Mouse (Mus musculus) heart, embryonic 11.5 days (tissue): ENCODE measurements around the gene Cdc42ep2. TPM values are rescaled to one million over a fixed set of nuclear protein-coding genes. Genes with fewer than 3 reads are reported as not detected.

ENCODE experiments used
- ATAC-seq: fragments of 200-750 bp; cut with Nextera tagmentation; replicated peaks from 2 replicates; pipeline ENCODE4 v1.8.0; 2017; ENCODE audit warnings: moderate library complexity; ENCODE audit not compliant: insufficient number of reproducible peaks, low FRiP score, low TSS enrichment
- H3K27ac ChIP-seq: fragments of 300-500 bp; sonication (generic); 2 replicates; pipeline ENCODE4 v1.5.1; 2014; ENCODE audit warnings: mild to moderate bottlenecking, low read depth, low read length
- H3K27me3 ChIP-seq: fragments of 300-500 bp; sonication (generic); 2 replicates; pipeline ENCODE4 v1.6.1; 2014; ENCODE audit warnings: mild to moderate bottlenecking, low read length, mixed read lengths; ENCODE audit not compliant: control insufficient read depth, insufficient read depth
- H3K36me3 ChIP-seq: fragments of 300-500 bp; sonication (generic); 2 replicates; pipeline ENCODE4 v1.6.1; 2014; ENCODE audit warnings: mild to moderate bottlenecking, low read length, moderate library complexity, mixed read lengths; ENCODE audit not compliant: control insufficient read depth, insufficient read depth
- H3K4me1 ChIP-seq: fragments of 300-500 bp; sonication (generic); 2 replicates; pipeline ENCODE4 v1.6.1; 2014; ENCODE audit warnings: low read length; ENCODE audit not compliant: control insufficient read depth, insufficient read depth
- H3K4me2 ChIP-seq: fragments of 300-500 bp; sonication (generic); 2 replicates; pipeline ENCODE4 v1.6.1; 2014; ENCODE audit warnings: mild to moderate bottlenecking, moderate library complexity
- H3K4me3 ChIP-seq: fragments of 300-500 bp; sonication (generic); 2 replicates; pipeline ENCODE4 v1.5.1; 2014; ENCODE audit warnings: low read depth, low read length
- H3K9ac ChIP-seq: fragments of 300-500 bp; sonication (generic); 2 replicates; pipeline ENCODE4 v1.6.1; 2014; ENCODE audit warnings: mild to moderate bottlenecking, low read depth, low read length, moderate library complexity
- H3K9me3 ChIP-seq: fragments of 300-500 bp; sonication (generic); replicated peaks from 2 replicates; pipeline ENCODE4 v1.6.1; 2016; ENCODE audit warnings: low read length; ENCODE audit not compliant: control insufficient read depth
- WGBS: fragments of 180-500 bp; shearing (Covaris S2); extraction: QIAGEN DNeasy Blood & Tissue Kit; methylation state at CpG from one replicate; pipeline ENCODE4 v1.1.7; 2014; ENCODE audit not compliant: insufficient replicate concordance; 5-methylcytosine and 5-hydroxymethylcytosine counted together
- polyA plus RNA-seq: library from polyadenylated mRNA; unstranded; fragments of >200 nt; fragmentation: Nextera tagmentation; extraction: Ambion mirVana; gene quantifications from 2 replicates; pipeline ENCODE4 v1.2.1, GENCODE M21; 2014

The Cdc42ep2 gene
- polyA plus RNA-seq, 1 experiment from 2014 or later = 6.3 TPM

GRCm38 (mm10) chr19:5957371-5957770 is 32.8 kb upstream of the Cdc42ep2 start:
- Histone ChIP-seq H3K27ac (no peak overlapping the region), H3K9ac (no peak overlapping the region), H3K36me3 (peaks cover 7% of the 10 kb centered on the region), H3K4me1 (peaks cover 21% of the 10 kb centered on the region), H3K4me2 (no peak overlapping the region), H3K27me3 (no peaks in the 10 kb centered on the region), H3K4me3 (no peak overlapping the region), H3K9me3 (no peaks in the 10 kb centered on the region)
- ATAC-seq = no peak
- WGBS = 92% methylated on average over 5 of the region's 5 CpGs

- Histone ChIP-seq H3K27me3 (no peaks in the 10 kb centered on the region), H3K36me3 (peaks cover 7% of the 10 kb centered on the region), H3K4me1 (peaks cover 23% of the 10 kb centered on the region), H3K4me2 (no peak overlapping the region), H3K4me3 (no peak overlapping the region), H3K9ac (no peak overlapping the region), H3K9me3 (no peaks in the 10 kb centered on the region), H3K27ac (no peak overlapping the region)
- WGBS = 19% methylated on average over 3 of the region's 3 CpGs
- ATAC-seq = no peak
Observed at GRCm38 (mm10) chr19:5956685-5957084, 32.1 kb upstream of the Cdc42ep2 start.

DNA sequence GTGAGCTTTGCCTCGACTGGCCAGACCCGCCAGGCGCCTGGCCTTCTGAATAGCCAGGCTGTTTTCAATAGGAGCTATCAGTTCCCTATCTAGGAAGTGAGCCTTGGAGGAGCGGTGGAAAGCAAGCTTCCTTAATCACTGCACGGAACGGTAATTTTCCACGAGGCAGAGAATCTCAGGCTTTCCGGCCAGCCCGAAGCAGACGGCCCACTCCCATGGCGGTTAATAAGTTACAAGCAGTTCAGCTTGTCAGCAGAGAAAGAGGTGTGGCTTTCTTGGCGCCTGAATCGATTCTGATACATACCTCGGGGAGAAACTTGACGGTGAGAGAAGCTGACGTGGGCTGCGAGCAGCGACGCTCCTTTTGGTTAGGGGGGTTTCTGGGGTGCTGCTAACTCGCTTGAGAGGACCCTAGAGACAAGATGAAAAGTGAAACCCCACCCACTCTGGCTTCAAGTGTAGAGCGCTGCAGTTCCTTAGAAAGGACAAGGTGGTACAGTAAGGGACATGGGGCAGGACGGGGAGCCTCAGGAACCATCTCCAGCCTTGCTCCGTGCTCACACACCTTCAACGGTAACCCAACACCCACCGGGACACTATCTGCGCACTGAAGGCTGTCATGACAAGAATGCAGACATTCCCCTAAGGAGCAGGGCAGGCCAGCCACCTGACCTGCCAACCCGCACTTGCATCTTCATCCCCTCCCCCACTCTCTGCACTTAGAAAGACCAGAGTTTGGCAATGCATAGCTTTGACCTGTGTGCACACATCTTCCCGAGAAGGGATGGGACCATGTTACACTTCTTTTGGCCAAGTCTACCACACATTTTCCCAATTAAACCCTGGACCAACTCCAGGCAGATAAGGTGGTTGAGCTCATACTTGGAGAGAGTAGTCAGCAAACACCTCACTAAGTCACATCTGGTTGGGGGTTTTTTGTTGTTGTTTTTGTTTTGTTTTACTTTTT is 31.4 kb upstream of the Cdc42ep2 start:
- H3K27me3 ChIP-seq = no peaks in the 10 kb centered on the region
- no peaks in the 10 kb centered on the region for H3K9me3 ChIP-seq
- ATAC-seq = no peak
- WGBS = 52% methylated on average over 28 of the region's 28 CpGs
- no peak overlapping the region for H3K4me3 ChIP-seq
- peaks cover 7% of the 10 kb centered on the region for H3K36me3 ChIP-seq
- peak overlapping the region; percentile 17; the same call in 1 of the 2 replicates for H3K4me2 ChIP-seq
- H3K9ac ChIP-seq = no peak overlapping the region
- H3K4me1 ChIP-seq = peaks cover 28% of the 10 kb centered on the region
- peak overlapping the region; percentile 54 for H3K27ac ChIP-seq

GRCm38 (mm10) chr19:5954936-5955335 is 30.3 kb upstream of the Cdc42ep2 start:
- WGBS = 92% methylated on average over 10 of the region's 10 CpGs
- Histone ChIP-seq H3K36me3 (peaks cover 11% of the 10 kb centered on the region), H3K9ac (no peak overlapping the region), H3K4me1 (peaks cover 28% of the 10 kb centered on the region), H3K4me2 (no peak overlapping the region), H3K4me3 (no peak overlapping the region), H3K9me3 (no peaks in the 10 kb centered on the region), H3K27me3 (no peaks in the 10 kb centered on the region), H3K27ac (no peak overlapping the region; the same call in 1 of the 2 replicates)
- ATAC-seq = no peak

DNA sequence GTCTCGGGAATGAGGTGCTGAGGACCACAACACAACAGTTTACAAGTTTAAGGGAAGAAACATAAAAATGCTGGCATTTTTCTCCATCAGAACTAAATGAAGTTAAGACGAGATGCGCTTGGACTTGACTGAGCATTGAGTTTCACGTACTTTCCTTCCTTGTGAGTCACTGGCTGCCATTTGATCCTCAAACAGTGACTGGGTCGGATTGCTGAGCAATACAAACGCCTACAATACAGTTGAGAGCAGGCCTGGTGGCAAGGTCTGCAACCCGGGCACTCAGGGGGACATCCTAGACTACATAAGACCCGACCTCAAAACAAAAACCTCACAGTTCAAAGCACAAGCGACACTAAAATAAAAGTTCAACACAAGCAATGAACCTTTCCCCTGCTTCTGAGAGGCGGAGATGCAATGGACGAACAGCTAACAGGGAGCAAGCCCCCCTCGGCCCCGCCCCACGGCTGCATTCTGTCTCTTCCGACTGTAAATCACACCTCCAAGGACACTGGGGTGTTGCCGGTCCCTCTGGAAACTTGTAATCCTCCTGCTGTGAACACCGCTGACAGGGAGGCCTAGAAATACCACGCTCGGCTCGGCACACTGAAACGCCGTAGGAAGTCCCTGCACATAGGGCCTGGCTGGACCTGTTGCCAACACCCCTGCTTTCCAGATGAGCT is 29.6 kb upstream of the Cdc42ep2 start:
- H3K9ac ChIP-seq = no peak overlapping the region
- peaks cover 28% of the 10 kb centered on the region for H3K4me1 ChIP-seq
- no peak for ATAC-seq
- no peak overlapping the region for H3K27ac ChIP-seq
- no peaks in the 10 kb centered on the region for H3K27me3 ChIP-seq
- H3K4me2 ChIP-seq = no peak overlapping the region
- WGBS = 77% methylated on average over 22 of the region's 22 CpGs
- H3K36me3 ChIP-seq = peaks cover 11% of the 10 kb centered on the region
- no peak overlapping the region for H3K4me3 ChIP-seq
- no peaks in the 10 kb centered on the region for H3K9me3 ChIP-seq

- whole genome bisulfite sequencing = 75% methylated on average over 19 of the region's 19 CpGs
- peaks cover 28% of the 10 kb centered on the region for H3K4me1 ChIP-seq
- H3K9ac ChIP-seq = no peak overlapping the region
- no peaks in the 10 kb centered on the region for H3K27me3 ChIP-seq
- H3K36me3 ChIP-seq = peaks cover 8% of the 10 kb centered on the region
- ATAC-seq = no peak
- peak overlapping the region; percentile 86 for H3K27ac ChIP-seq
- H3K4me2 ChIP-seq = 0 out of 2 replicates have a peak overlapping the region, but pooled peaks have one; percentile 29
- H3K9me3 ChIP-seq = no peaks in the 10 kb centered on the region
- H3K4me3 ChIP-seq = no peak overlapping the region
Observed at GRCm38 (mm10) chr19:5953201-5953770, 28.7 kb upstream of the Cdc42ep2 start.

- Histone ChIP-seq H3K9ac (no peak overlapping the region), H3K4me1 (peaks cover 28% of the 10 kb centered on the region), H3K36me3 (peaks cover 18% of the 10 kb centered on the region), H3K27ac (peak overlapping the region; percentile 86), H3K27me3 (no peaks in the 10 kb centered on the region), H3K9me3 (no peaks in the 10 kb centered on the region), H3K4me2 (peak overlapping the region; percentile 29), H3K4me3 (no peak overlapping the region)
- peak; percentile 40; the same call in 1 of the 2 replicates for ATAC-seq
- WGBS = 47% methylated on average over 13 of the region's 13 CpGs
Observed at GRCm38 (mm10) chr19:5952071-5952691, 27.6 kb upstream of the Cdc42ep2 start.

DNA sequence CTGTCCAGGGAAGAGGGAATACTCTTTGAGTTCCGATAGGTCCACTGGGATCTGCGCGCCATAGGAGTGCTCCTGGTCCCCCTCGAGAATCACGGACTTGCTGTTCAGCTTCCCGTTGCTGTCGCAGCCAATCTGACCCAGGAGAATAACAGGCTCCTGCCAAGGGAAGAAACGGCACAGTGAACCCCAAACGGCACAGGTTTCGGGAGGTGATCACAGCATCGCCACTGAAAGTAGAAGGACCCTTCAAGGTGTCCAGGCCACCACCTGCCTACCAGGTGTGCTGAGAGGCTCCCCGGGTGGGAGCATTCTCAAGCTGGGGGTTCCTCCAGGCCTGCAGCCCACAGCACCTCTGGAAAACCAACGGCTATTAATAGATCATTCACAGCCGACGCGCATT is 27.0 kb upstream of the Cdc42ep2 start:
- ATAC-seq = no peak
- no peak overlapping the region for H3K9ac ChIP-seq
- peaks cover 18% of the 10 kb centered on the region for H3K36me3 ChIP-seq
- WGBS = 70% methylated on average over 16 of the region's 16 CpGs
- H3K27ac ChIP-seq = peak overlapping the region; percentile 86
- peak overlapping the region; percentile 28 for H3K4me2 ChIP-seq
- H3K4me3 ChIP-seq = no peak overlapping the region
- no peaks in the 10 kb centered on the region for H3K27me3 ChIP-seq
- no peaks in the 10 kb centered on the region for H3K9me3 ChIP-seq
- H3K4me1 ChIP-seq = peaks cover 28% of the 10 kb centered on the region
